Mouse (Mus musculus) midbrain, postnatal 0 days (tissue): Measurements from ENCODE around the gene Htatip2. TPM values are rescaled to one million over a fixed set of nuclear protein-coding genes. Genes with fewer than 3 reads are reported as not detected.
A peak's percentile ranks its signal among the peaks of the same experiment; 100 is the strongest.

Experiments used
- ATAC-seq: fragments of 200-750 bp; cut with Nextera tagmentation; 2 replicates; pipeline ENCODE4 v1.8.0; 2017; ENCODE audit warnings: moderate number of reproducible peaks, mild to moderate bottlenecking, moderate TSS enrichment, moderate library complexity; ENCODE audit not compliant: low FRiP score
- DNase-seq: peaks from one replicate; pipeline ENCODE4 v3.0.0-alpha.2; 2015; ENCODE audit warnings: low spot score
- H3K27ac ChIP-seq: fragments of 300-500 bp; sonication (generic); 2 replicates; pipeline ENCODE4 v1.5.1; 2014; ENCODE audit warnings: low read depth, mild to moderate bottlenecking, low read length, mixed read lengths
- H3K27me3 ChIP-seq: fragments of 300-500 bp; sonication (generic); 2 replicates; pipeline ENCODE4 v1.6.1; 2014; ENCODE audit warnings: low read length, control low read depth, mixed read lengths; ENCODE audit not compliant: insufficient read depth
- H3K36me3 ChIP-seq: fragments of 300-500 bp; sonication (generic); 2 replicates; pipeline ENCODE4 v1.6.1; 2014; ENCODE audit warnings: low read length, control low read depth, mixed read lengths; ENCODE audit not compliant: insufficient read depth
- H3K4me1 ChIP-seq: fragments of 300-500 bp; sonication (generic); 2 replicates; pipeline ENCODE4 v1.6.1; 2014; ENCODE audit warnings: mild to moderate bottlenecking, control low read depth, antibody characterized with exemption, low read length, mixed read lengths; ENCODE audit not compliant: insufficient read depth
- H3K4me2 ChIP-seq: fragments of 300-500 bp; sonication (generic); 2 replicates; pipeline ENCODE4 v1.6.1; 2014; ENCODE audit warnings: low read depth, mild to moderate bottlenecking, low read length, mixed read lengths; ENCODE audit not compliant: poor library complexity, severe bottlenecking
- H3K4me3 ChIP-seq: fragments of 300-500 bp; sonication (generic); 2 replicates; pipeline ENCODE4 v1.5.1; 2014; ENCODE audit warnings: low read depth, mild to moderate bottlenecking, low read length, moderate library complexity
- H3K9ac ChIP-seq: fragments of 300-500 bp; sonication (generic); replicated peaks from 2 replicates; pipeline ENCODE4 v1.6.1; 2014; ENCODE audit warnings: mild to moderate bottlenecking, low read length, moderate library complexity, mixed read lengths; ENCODE audit not compliant: poor library complexity, severe bottlenecking
- H3K9me3 ChIP-seq: fragments of 300-500 bp; sonication (generic); 2 replicates; pipeline ENCODE4 v1.6.1; 2016; ENCODE audit warnings: low read length, control low read depth
- CTCF ChIP-seq: IDR thresholded peaks from 2 replicates; pipeline ENCODE4 v1.5.1; 2016; ENCODE audit warnings: antibody characterized with exemption, mild to moderate bottlenecking
- WGBS: fragments of 180-500 bp; shearing (Covaris S2); extraction: QIAGEN DNeasy Blood & Tissue Kit; methylation state at CpG from one replicate; pipeline ENCODE4 v1.1.7; 2014; 5-methylcytosine and 5-hydroxymethylcytosine counted together
- polyA plus RNA-seq: library from polyadenylated mRNA; unstranded; fragments of >200 nt; fragmentation: Nextera tagmentation; extraction: Ambion mirVana; gene quantifications from 2 replicates; pipeline ENCODE4 v1.2.1, GENCODE M21; 2015
- total RNA-seq: library from RNA; depleted of rRNA; stranded (reverse); fragments of >200 nt; gene quantifications from 2 replicates; pipeline ENCODE4 v1.2.3, GENCODE M21; 2014

The Htatip2 gene
- total and polyA plus RNA-seq, 2 experiments from 2014 or later: 0.38 to 6.1 TPM

GRCm38 (mm10) chr7:49741474-49741873 lies 17.4 kb upstream of the Htatip2 start:
- Histone ChIP-seq H3K9ac (no peak overlapping the region), H3K9me3 (0 out of 2 replicates have a peak, but pooled peaks cover 3% of the 10 kb centered on the region), H3K4me3 (no peak overlapping the region), H3K27me3 (0 out of 2 replicates have a peak, but pooled peaks cover 6% of the 10 kb centered on the region), H3K4me2 (no peak overlapping the region), H3K4me1 (no peaks in the 10 kb centered on the region), H3K27ac (no peak overlapping the region), H3K36me3 (no peaks in the 10 kb centered on the region)
- no peak for ATAC-seq
- no peak for TF ChIP-seq CTCF
- DNase-seq: no peak
- WGBS: 43% methylated on average over 5 of the region's 5 CpGs

- 17% methylated on average over 10 of the region's 10 CpGs for WGBS
- peaks cover 10% of the 10 kb centered on the region for H3K27me3 ChIP-seq
- no peak overlapping the region for H3K27ac ChIP-seq
- no peak for TF ChIP-seq CTCF
- no peak overlapping the region for H3K9ac ChIP-seq
- no peak for ATAC-seq
- H3K4me1 ChIP-seq: no peaks in the 10 kb centered on the region
- H3K36me3 ChIP-seq: no peaks in the 10 kb centered on the region
- H3K9me3 ChIP-seq: 0 out of 2 replicates have a peak, but pooled peaks cover 3% of the 10 kb centered on the region
- H3K4me3 ChIP-seq: no peak overlapping the region
- DNase-seq: no peak
- no peak overlapping the region for H3K4me2 ChIP-seq
These were observed 17.0 kb upstream of the Htatip2 start for GRCm38 (mm10) chr7:49741923-49742322.

- DNase-seq (peak; percentile 81), ATAC-seq (no peak)
- no peaks in the 10 kb centered on the region for H3K36me3 ChIP-seq
- H3K27me3 ChIP-seq: peaks cover 15% of the 10 kb centered on the region
- no peaks in the 10 kb centered on the region for H3K9me3 ChIP-seq
- H3K27ac ChIP-seq: no peak overlapping the region
- WGBS: 7% methylated on average over 4 of the region's 4 CpGs
- no peak overlapping the region for H3K4me2 ChIP-seq
- TF ChIP-seq CTCF: peak; percentile 92
- no peak overlapping the region for H3K4me3 ChIP-seq
- no peaks in the 10 kb centered on the region for H3K4me1 ChIP-seq
- no peak overlapping the region for H3K9ac ChIP-seq
These were observed 7.8 kb upstream of the Htatip2 start for GRCm38 (mm10) chr7:49751148-49751547.

- no peak for ATAC-seq
- Histone ChIP-seq H3K4me3 (no peak overlapping the region), H3K27me3 (peaks cover 18% of the 10 kb centered on the region), H3K4me2 (no peak overlapping the region), H3K9ac (no peak overlapping the region), H3K4me1 (no peaks in the 10 kb centered on the region), H3K9me3 (no peaks in the 10 kb centered on the region), H3K27ac (no peak overlapping the region), H3K36me3 (no peaks in the 10 kb centered on the region)
- TF ChIP-seq CTCF: peak; percentile 74
- WGBS: 45% methylated on average over 25 of the region's 25 CpGs
- DNase-seq: peak; percentile 76
These were observed 6.0 kb upstream of the Htatip2 start for GRCm38 (mm10) chr7:49752730-49753506.

- Histone ChIP-seq H3K9me3 (no peaks in the 10 kb centered on the region), H3K27me3 (peaks cover 18% of the 10 kb centered on the region), H3K27ac (no peak overlapping the region), H3K4me2 (no peak overlapping the region), H3K4me1 (no peaks in the 10 kb centered on the region), H3K9ac (no peak overlapping the region), H3K36me3 (no peaks in the 10 kb centered on the region), H3K4me3 (no peak overlapping the region)
- DNase-seq: peak; percentile 69
- 5% methylated on average over 9 of the region's 9 CpGs for WGBS
- no peak for ATAC-seq
- peak; percentile 79 for TF ChIP-seq CTCF
These were observed 4.1 kb upstream of the Htatip2 start for GRCm38 (mm10) chr7:49754767-49755166.

- Histone ChIP-seq H3K9me3 (no peaks in the 10 kb centered on the region), H3K27ac (no peak overlapping the region), H3K36me3 (no peaks in the 10 kb centered on the region), H3K4me2 (no peak overlapping the region), H3K27me3 (peaks cover 3% of the 10 kb centered on the region; the same call in 1 of the 2 replicates), H3K9ac (no peak overlapping the region), H3K4me1 (no peaks in the 10 kb centered on the region), H3K4me3 (no peak overlapping the region)
- DNase-seq (no peak), ATAC-seq (no peak)
- no peak for TF ChIP-seq CTCF
- WGBS: 68% methylated on average over 13 of the region's 13 CpGs
These were observed 3.7 kb downstream of the Htatip2 start for GRCm38 (mm10) chr7:49762605-49763004.
